Mouse (Mus musculus): ENCODE data around the gene Il11ra1.
A peak's percentile ranks its signal among the peaks of the same experiment; 100 is the strongest.
"Not testable (repeated sequence)": the region's sequence is repeated elsewhere in the genome, so short reads cannot be mapped to it uniquely, and the experiment has no call there.

Gene Il11ra1

GRCm38 (mm10) chr4:41679291-41679690, 20.5 kb upstream of the Il11ra1 start:
- no peak for DNase-seq (ENCODE audit: low read depth, low spot score)

- DNase-seq (ENCODE audit: low read depth, low spot score), result no peak
Measured at GRCm38 (mm10) chr4:41681176-41681575, 18.6 kb upstream of the Il11ra1 start.

- no peak for DNase-seq (ENCODE audit: low read depth, low spot score)
Measured at GRCm38 (mm10) chr4:41681947-41682346, 17.8 kb upstream of the Il11ra1 start.

GRCm38 (mm10) chr4:41682789-41683188, 17.0 kb upstream of the Il11ra1 start:
- no peak for DNase-seq (ENCODE audit: low read depth, low spot score)

- DNase-seq (ENCODE audit: low read depth, low spot score), result not testable (repeated sequence)
Measured at GRCm38 (mm10) chr4:41683303-41683702, 16.5 kb upstream of the Il11ra1 start.

GRCm38 (mm10) chr4:41684131-41684930, 15.5 kb upstream of the Il11ra1 start:
- DNase-seq (ENCODE audit: low read depth, low spot score), result peak; percentile 85

GRCm38 (mm10) chr4:41684931-41685453, 14.8 kb upstream of the Il11ra1 start:
- not testable (repeated sequence) for DNase-seq (ENCODE audit: low read depth, low spot score)

GRCm38 (mm10) chr4:41685882-41686492, 13.8 kb upstream of the Il11ra1 start:
- not testable (repeated sequence) for DNase-seq (ENCODE audit: low read depth, low spot score)

GRCm38 (mm10) chr4:41688562-41688961, 11.2 kb upstream of the Il11ra1 start:
- DNase-seq (ENCODE audit: low read depth, low spot score), result not testable (repeated sequence)

- not testable (repeated sequence) for DNase-seq (ENCODE audit: low read depth, low spot score)
Measured at GRCm38 (mm10) chr4:41690014-41690413, 9.8 kb upstream of the Il11ra1 start.

- not testable (repeated sequence) for DNase-seq (ENCODE audit: low read depth, low spot score)
Measured at GRCm38 (mm10) chr4:41693511-41693910, 6.3 kb upstream of the Il11ra1 start.

- not testable (repeated sequence) for DNase-seq (ENCODE audit: low read depth, low spot score)
Measured at GRCm38 (mm10) chr4:41695800-41696199, 4.0 kb upstream of the Il11ra1 start.

GRCm38 (mm10) chr4:41696452-41696851, 3.3 kb upstream of the Il11ra1 start:
- DNase-seq (ENCODE audit: low read depth, low spot score), result not testable (repeated sequence)

GRCm38 (mm10) chr4:41696930-41697841, 2.6 kb upstream of the Il11ra1 start, which contains the start of gene Cntfr:
Gene Cntfr (minus strand): TSS chr4:41697089.
- DNase-seq (ENCODE audit: low read depth, low spot score), result peak; percentile 87

GRCm38 (mm10) chr4:41698421-41699016, 1.3 kb upstream of the Il11ra1 start:
- not testable (repeated sequence) for DNase-seq (ENCODE audit: low read depth, low spot score)

- not testable (repeated sequence) for DNase-seq (ENCODE audit: low read depth, low spot score)
Measured at GRCm38 (mm10) chr4:41700224-41700623, 435 bp downstream of the Il11ra1 start.

- DNase-seq (ENCODE audit: low read depth, low spot score), result not testable (repeated sequence)
Measured at GRCm38 (mm10) chr4:41702226-41702625, 2.4 kb downstream of the Il11ra1 start.

GRCm38 (mm10) chr4:41704651-41705050, 4.9 kb downstream of the Il11ra1 start:
- DNase-seq (ENCODE audit: low read depth, low spot score), result no peak

GRCm38 (mm10) chr4:41705922-41706754, 6.3 kb downstream of the Il11ra1 start:
- no peak for DNase-seq (ENCODE audit: low read depth, low spot score)

GRCm38 (mm10) chr4:41707011-41707535, 7.3 kb downstream of the Il11ra1 start:
- DNase-seq (ENCODE audit: low read depth, low spot score), result peak; percentile 89
